Mouse (Mus musculus) neural tube, embryonic 12.5 days (tissue): ENCODE data around the gene Bphl. TPM values are rescaled to one million over a fixed set of nuclear protein-coding genes. Genes with fewer than 3 reads are reported as not detected.

Source experiments
- ATAC-seq: fragments of 200-750 bp; cut with Nextera tagmentation; 2 replicates; pipeline ENCODE4 v1.8.0; 2017; ENCODE audit warnings: low read depth, mild to moderate bottlenecking, moderate TSS enrichment, moderate library complexity; ENCODE audit not compliant: low FRiP score
- H3K27ac ChIP-seq: fragments of 300-500 bp; sonication (generic); 2 replicates; pipeline ENCODE4 v1.5.1; 2016
- H3K27me3 ChIP-seq: fragments of 300-500 bp; sonication (generic); replicated peaks from 2 replicates; pipeline ENCODE4 v1.6.1; 2016; ENCODE audit warnings: mild to moderate bottlenecking
- H3K36me3 ChIP-seq: fragments of 300-500 bp; sonication (generic); 2 replicates; pipeline ENCODE4 v1.6.1; 2016; ENCODE audit warnings: mild to moderate bottlenecking
- H3K4me1 ChIP-seq: fragments of 300-500 bp; sonication (generic); 2 replicates; pipeline ENCODE4 v1.6.1; 2016
- H3K4me2 ChIP-seq: fragments of 300-500 bp; sonication (generic); replicated peaks from 2 replicates; pipeline ENCODE4 v1.6.1; 2016; ENCODE audit warnings: mild to moderate bottlenecking
- H3K4me3 ChIP-seq: fragments of 300-500 bp; sonication (generic); 2 replicates; pipeline ENCODE4 v1.5.1; 2016
- H3K9ac ChIP-seq: fragments of 300-500 bp; sonication (generic); 2 replicates; pipeline ENCODE4 v1.6.1; 2016; ENCODE audit warnings: mild to moderate bottlenecking
- H3K9me3 ChIP-seq: fragments of 300-500 bp; sonication (generic); 2 replicates; pipeline ENCODE4 v1.6.1; 2016; ENCODE audit warnings: mild to moderate bottlenecking
- WGBS: fragments of 180-500 bp; shearing (Covaris S2); methylation state at CpG from one replicate; pipeline ENCODE4 v1.1.7; 2016; 5-methylcytosine and 5-hydroxymethylcytosine counted together
- polyA plus RNA-seq: library from polyadenylated mRNA; unstranded; fragments of >200 nt; fragmentation: Nextera tagmentation; extraction: Ambion mirVana; gene quantifications from 2 replicates; pipeline ENCODE4 v1.2.1, GENCODE M21; 2016

Bphl gene
- polyA plus RNA-seq, result 34.3 and 35.4 TPM in 2 replicates

DNA sequence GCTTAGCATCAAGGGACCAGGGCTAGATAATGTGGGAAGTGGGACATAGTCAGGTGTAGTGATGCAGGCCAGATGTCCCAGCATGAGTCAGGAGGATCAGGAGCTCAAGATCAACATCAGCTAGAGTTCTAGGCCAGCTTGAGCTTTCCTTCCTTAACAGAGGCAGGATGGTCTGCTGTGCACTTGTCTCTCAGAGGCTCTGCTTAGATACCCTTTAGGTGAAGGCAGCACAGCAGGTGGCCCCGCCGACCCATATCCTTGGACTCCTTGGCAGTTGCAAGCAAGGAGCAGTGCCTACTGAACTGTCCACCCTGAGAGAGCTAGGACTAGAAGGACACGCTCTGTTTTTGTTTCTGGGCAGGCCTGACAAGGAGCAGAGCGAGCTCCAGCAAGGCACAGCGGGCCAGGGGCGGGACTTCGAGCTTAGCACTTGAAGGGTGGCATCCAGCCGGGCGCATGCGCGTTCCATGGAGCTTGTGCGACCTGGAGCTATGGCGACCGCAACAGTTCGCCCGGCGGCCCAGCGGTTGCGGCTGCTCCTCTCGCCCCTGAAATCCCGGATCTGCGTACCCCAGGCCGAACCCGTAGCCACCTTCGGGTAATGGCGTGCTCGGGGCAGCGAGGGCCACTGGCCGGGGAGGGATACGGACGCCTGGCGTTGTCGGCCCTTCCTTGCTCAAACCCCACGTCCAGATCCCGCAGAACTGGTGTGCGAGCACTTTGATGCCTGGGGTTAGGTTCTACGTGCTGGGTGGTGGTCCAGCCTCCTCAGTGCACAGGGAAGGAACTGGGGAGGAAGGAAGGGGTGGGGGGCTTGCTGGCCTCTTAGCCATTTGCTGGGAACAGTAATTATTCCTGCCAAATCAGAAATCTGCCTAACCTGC is at the start of gene Bphl:
TSS of gene Bphl (plus strand) at position 426 of the 884 bp plus-strand sequence.
- Histone ChIP-seq H3K4me3 (peak within 1 kb of the TSS; percentile 68), H3K27me3 (no peaks in the 10 kb centered on the region), H3K27ac (peak within 1 kb of the TSS; percentile 70), H3K36me3 (peaks cover 7% of the 10 kb centered on the region), H3K9ac (peak within 1 kb of the TSS; percentile 88), H3K4me2 (peak within 1 kb of the TSS; percentile 76), H3K4me1 (peaks cover 6% of the 10 kb centered on the region), H3K9me3 (no peaks in the 10 kb centered on the region; the same call in 1 of the 2 replicates)
- peak; percentile 94 for ATAC-seq
- WGBS, result under 1% methylated on average over 37 of the region's 37 CpGs

DNA sequence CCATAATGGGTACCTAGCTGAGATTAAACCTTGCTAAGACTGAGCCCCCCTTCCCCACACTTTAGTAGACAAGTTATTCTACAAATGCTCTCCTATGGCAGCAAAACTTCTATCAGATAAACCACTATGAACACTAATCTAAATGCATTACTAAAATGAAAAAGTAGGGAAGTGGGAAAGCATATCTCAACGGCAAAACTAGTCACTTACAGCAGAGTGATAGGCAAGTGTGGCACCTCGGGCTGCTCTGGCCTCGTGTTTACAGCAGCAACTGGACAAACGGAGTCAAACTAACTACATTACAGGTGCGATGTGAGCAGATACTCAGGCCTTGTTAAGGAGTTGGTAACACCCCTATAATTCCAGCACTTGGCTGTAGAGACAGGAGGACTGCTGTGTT is 47.8 kb upstream of the Bphl start:
- Histone ChIP-seq H3K4me2 (no peak overlapping the region), H3K4me3 (no peak overlapping the region), H3K27ac (no peak overlapping the region), H3K27me3 (no peaks in the 10 kb centered on the region), H3K36me3 (no peaks in the 10 kb centered on the region), H3K9me3 (no peaks in the 10 kb centered on the region), H3K9ac (no peak overlapping the region), H3K4me1 (no peaks in the 10 kb centered on the region)
- no peak for ATAC-seq
- 82% methylated on average over 5 of the region's 5 CpGs for WGBS

- H3K4me1 ChIP-seq, result no peaks in the 10 kb centered on the region
- no peaks in the 10 kb centered on the region for H3K9me3 ChIP-seq
- no peak overlapping the region for H3K9ac ChIP-seq
- H3K27me3 ChIP-seq, result no peaks in the 10 kb centered on the region
- no peak for ATAC-seq
- no peak overlapping the region for H3K27ac ChIP-seq
- H3K36me3 ChIP-seq, result no peaks in the 10 kb centered on the region
- H3K4me3 ChIP-seq, result no peak overlapping the region
- 24% methylated on average over 1 of the region's 1 CpGs for WGBS
- no peak overlapping the region for H3K4me2 ChIP-seq
These were observed 42.2 kb upstream of the Bphl start for GRCm38 (mm10) chr13:33995197-33995596.

- under 1% methylated on average over 90 of the region's 92 CpGs for WGBS
- ATAC-seq, result peak; percentile 97
- Histone ChIP-seq H3K27me3 (no peaks in the 10 kb centered on the region), H3K9ac (peak within 1 kb of the TSS; percentile 94), H3K4me2 (peak within 1 kb of the TSS; percentile 80), H3K27ac (peak within 1 kb of the TSS; percentile 87), H3K4me1 (0 out of 2 replicates have a peak, but pooled peaks cover 8% of the 10 kb centered on the region), H3K4me3 (peak within 1 kb of the TSS; percentile 94), H3K36me3 (no peaks in the 10 kb centered on the region), H3K9me3 (no peaks in the 10 kb centered on the region)
These were observed 35.1 kb upstream of the Bphl start, which contains the start of the genes Ripk1 and Serpinb6a for GRCm38 (mm10) chr13:34002058-34003006. Gene Ripk1, plus strand, starts transcription at chr13:34002363. Gene Serpinb6a, minus strand, starts transcription at chr13:34002794.

DNA sequence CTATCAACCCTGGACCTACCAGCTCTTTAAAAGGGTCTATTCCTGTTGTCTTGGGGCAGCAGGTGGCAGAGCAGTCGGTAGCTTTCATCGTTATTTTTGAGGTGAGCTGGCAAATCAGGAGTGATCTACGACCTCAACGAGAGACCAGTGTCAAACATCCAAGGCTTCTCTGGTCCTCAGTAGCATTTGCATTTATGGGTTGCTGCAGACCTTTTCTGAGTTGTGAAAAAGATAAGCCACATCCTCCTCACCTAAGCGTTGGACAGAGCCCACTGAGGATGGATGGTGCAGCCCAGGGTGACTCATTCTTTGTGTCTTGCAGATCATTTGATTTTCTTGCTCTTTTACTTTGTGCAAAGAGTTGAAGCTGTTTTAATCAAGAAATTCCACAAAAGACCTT is 34.3 kb upstream of the Bphl start:
- ATAC-seq, result peak; percentile 3; the same call in 1 of the 2 replicates
- H3K27me3 ChIP-seq, result no peaks in the 10 kb centered on the region
- H3K4me2 ChIP-seq, result peak overlapping the region; percentile 80
- H3K4me1 ChIP-seq, result 0 out of 2 replicates have a peak, but pooled peaks cover 8% of the 10 kb centered on the region
- no peak overlapping the region for H3K27ac ChIP-seq
- H3K9me3 ChIP-seq, result no peaks in the 10 kb centered on the region
- H3K9ac ChIP-seq, result peak overlapping the region; percentile 94
- no peaks in the 10 kb centered on the region for H3K36me3 ChIP-seq
- 11% methylated on average over 5 of the region's 5 CpGs for WGBS
- peak overlapping the region; percentile 94 for H3K4me3 ChIP-seq

DNA sequence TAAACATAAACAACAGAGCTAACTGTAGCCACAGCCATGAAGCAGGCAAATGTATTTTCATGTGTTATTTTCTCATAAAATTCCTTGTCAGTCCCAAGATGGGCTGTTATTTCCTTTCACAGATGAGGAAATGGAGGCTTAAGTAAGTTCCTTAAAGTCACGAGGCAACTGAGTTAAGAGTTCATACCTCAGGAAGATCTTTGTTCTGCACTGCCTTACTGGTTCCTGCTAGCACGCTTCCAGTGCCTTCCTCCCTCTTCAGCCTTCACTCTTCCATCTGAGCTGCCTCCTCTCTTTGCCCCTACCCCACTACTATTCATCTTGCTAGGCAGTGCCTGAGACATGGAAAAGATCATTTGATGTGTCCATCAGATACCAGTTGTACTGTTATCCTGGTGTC is 30.2 kb upstream of the Bphl start:
- ATAC-seq, result no peak
- Histone ChIP-seq H3K4me1 (0 out of 2 replicates have a peak, but pooled peaks cover 5% of the 10 kb centered on the region), H3K27me3 (no peaks in the 10 kb centered on the region), H3K9me3 (no peaks in the 10 kb centered on the region), H3K27ac (no peak overlapping the region), H3K4me2 (no peak overlapping the region), H3K4me3 (no peak overlapping the region), H3K9ac (no peak overlapping the region), H3K36me3 (peaks cover 4% of the 10 kb centered on the region; the same call in 1 of the 2 replicates)
- WGBS, result 76% methylated on average over 2 of the region's 2 CpGs

DNA sequence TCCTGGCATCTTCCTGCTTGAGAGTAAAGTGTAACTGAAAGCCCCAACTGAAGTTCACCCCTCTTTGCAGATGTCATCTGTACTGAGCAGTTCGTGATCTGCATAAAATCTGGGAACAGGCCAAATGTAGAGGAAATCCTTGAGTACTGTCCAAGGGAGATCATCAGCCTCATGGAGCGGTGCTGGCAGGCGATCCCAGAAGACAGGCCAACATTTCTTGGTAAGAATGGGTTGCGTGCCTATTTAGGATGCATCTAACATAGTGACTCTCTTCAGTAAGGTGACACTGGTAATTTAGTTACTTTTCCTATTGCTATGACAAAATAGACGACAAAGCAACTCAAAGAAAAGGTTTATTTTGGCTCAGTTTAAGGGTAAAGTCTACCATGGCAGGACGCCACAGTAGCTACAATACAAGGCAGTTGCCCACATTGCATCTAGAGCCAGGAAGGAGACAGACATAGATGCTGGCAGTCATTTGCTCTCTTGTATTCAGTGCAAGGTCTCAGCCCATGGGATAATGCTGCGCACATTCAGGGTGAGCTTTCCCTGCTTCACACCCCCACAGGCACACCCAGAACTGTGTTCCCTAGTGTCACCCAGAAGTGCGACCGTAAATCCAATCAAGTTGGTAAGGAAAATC is 20.3 kb upstream of the Bphl start:
- no peak overlapping the region for H3K4me2 ChIP-seq

DNA sequence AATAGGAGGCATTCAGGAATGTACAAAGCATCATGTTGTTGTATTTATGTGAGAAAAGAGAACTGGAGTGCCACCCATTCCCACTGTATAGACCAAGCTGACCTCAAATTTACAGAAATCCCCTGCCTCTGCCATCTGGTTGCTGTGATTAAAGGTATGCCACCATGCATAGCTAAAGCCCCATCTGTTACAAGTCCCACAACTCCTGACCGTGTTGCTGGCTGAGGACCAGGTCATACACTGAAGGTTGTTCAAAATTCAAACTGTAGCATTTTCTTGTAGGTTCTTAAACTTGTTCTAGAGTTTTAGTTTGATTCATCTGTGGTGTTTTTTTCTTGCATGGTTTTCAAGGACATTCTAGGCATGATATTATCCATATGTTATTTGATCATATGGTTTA is 18.9 kb upstream of the Bphl start:
- Histone ChIP-seq H3K4me1 (no peaks in the 10 kb centered on the region), H3K4me3 (no peak overlapping the region), H3K4me2 (no peak overlapping the region), H3K27me3 (no peaks in the 10 kb centered on the region), H3K27ac (no peak overlapping the region), H3K36me3 (peaks cover 25% of the 10 kb centered on the region), H3K9me3 (no peaks in the 10 kb centered on the region), H3K9ac (no peak overlapping the region)
- ATAC-seq, result no peak
- 91% methylated on average over 1 of the region's 1 CpGs for WGBS

More for the DNA sequence above, 20.3 kb upstream of the Bphl start:
- Histone ChIP-seq H3K27me3 (no peaks in the 10 kb centered on the region), H3K36me3 (peaks cover 25% of the 10 kb centered on the region), H3K4me3 (no peak overlapping the region), H3K9ac (no peak overlapping the region), H3K4me1 (no peaks in the 10 kb centered on the region), H3K27ac (no peak overlapping the region), H3K9me3 (no peaks in the 10 kb centered on the region)
- ATAC-seq, result no peak
- 95% methylated on average over 9 of the region's 9 CpGs for WGBS

DNA sequence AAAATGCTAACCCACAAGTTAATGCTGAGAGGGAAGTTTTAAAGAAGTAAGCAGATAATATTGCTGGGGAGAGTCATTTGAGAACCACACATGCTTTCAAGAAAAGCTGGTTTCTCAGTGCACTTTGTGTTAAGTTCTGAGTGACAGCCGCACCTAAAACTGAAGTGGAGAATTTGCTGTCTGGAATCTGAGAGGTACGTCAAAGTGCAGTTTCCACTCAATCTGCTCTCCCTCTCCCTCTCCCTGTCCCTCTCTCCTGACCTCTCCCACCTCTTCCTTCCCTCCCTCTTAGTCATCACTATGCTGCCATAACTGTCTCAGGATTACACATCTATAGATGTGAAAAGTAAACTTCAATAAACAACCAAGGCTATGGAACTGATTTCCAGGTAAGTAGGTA is 15.4 kb upstream of the Bphl start:
- ATAC-seq, result no peak
- Histone ChIP-seq H3K36me3 (peaks cover 22% of the 10 kb centered on the region), H3K4me1 (no peaks in the 10 kb centered on the region), H3K4me3 (no peak overlapping the region), H3K9ac (no peak overlapping the region), H3K27ac (no peak overlapping the region), H3K27me3 (no peaks in the 10 kb centered on the region), H3K9me3 (no peaks in the 10 kb centered on the region), H3K4me2 (no peak overlapping the region)
- WGBS, result 85% methylated on average over 2 of the region's 2 CpGs

DNA sequence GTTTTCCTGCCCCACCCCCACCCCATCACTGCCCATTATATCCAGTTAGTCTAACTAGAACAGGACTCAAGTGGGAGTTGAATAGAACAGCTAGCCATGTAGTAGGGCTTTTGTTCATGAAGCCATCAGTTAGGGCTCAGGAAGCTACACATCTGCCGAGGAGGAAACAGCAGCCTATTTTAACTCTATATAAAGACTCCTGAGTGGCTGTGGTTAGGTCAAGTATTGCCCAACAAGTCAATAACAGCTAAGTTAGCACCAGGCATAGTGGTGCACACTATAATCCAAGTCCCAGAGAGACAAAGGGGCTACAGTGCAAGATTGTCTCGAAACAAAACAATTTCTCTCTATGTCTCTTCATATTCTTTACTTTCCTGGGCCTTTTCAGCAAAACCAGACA is 5.4 kb upstream of the Bphl start:
- Histone ChIP-seq H3K27ac (no peak overlapping the region), H3K4me2 (no peak overlapping the region), H3K4me1 (no peaks in the 10 kb centered on the region), H3K9ac (no peak overlapping the region), H3K4me3 (no peak overlapping the region), H3K36me3 (peaks cover 6% of the 10 kb centered on the region), H3K9me3 (no peaks in the 10 kb centered on the region), H3K27me3 (no peaks in the 10 kb centered on the region)
- 72% methylated on average over 2 of the region's 2 CpGs for WGBS
- no peak for ATAC-seq

GRCm38 (mm10) chr13:34035424-34035823 is 2.0 kb upstream of the Bphl start:
- H3K36me3 ChIP-seq, result peaks cover 9% of the 10 kb centered on the region
- no peak overlapping the region for H3K27ac ChIP-seq
- no peaks in the 10 kb centered on the region; the same call in 1 of the 2 replicates for H3K9me3 ChIP-seq
- WGBS, result 90% methylated on average over 3 of the region's 3 CpGs
- no peak overlapping the region for H3K4me2 ChIP-seq
- H3K4me1 ChIP-seq, result peaks cover 6% of the 10 kb centered on the region
- no peak overlapping the region for H3K9ac ChIP-seq
- H3K4me3 ChIP-seq, result no peak overlapping the region
- ATAC-seq, result no peak
- no peaks in the 10 kb centered on the region for H3K27me3 ChIP-seq
